Mouse (Mus musculus) layer of hippocampus, adult 9-10 months (tissue): ENCODE measurements at regions not wholly inside any gene's neighbourhood (a gene's known extent, or its start where the extent isn't known, plus 50 kb on each side); places are given as distances from the start of the nearest gene placed in this dataset.
"Not testable (repeated sequence)": the region's sequence is repeated elsewhere in the genome, so short reads cannot be mapped to it uniquely, and the experiment has no call there.

Source experiments
- DNase-seq: peaks from one replicate; pipeline ENCODE4 v3.0.0; 2022; ENCODE audit warnings: low spot score

- DNase-seq: no peak
These were observed 713.0 kb downstream of the Rapgef2 start for GRCm38 (mm10) chr3:78573299-78573698.

GRCm38 (mm10) chr3:78564926-78565325 lies 721.4 kb downstream of the Rapgef2 start:
- not testable (repeated sequence) for DNase-seq
